Mouse (Mus musculus): Measurements from ENCODE around the gene Gm16181. TPM values are rescaled to one million over a fixed set of nuclear protein-coding genes. Genes with fewer than 3 reads are reported as not detected.
"Not testable (repeated sequence)": the region's sequence is repeated elsewhere in the genome, so short reads cannot be mapped to it uniquely, and the experiment has no call there.

Gm16181 gene
- polyA plus RNA-seq, 1 experiment from 2014 or later = not detected

- WGBS = 76% methylated on average over 7 of the region's 7 CpGs
- Histone ChIP-seq H3K4me3 (peak overlapping the region; percentile 74), H3K4me1 (peaks cover 37% of the 10 kb centered on the region), H3K4me2 (peak overlapping the region; percentile 91), H3K9ac (peak overlapping the region; percentile 94), H3K36me3 (peaks cover 40% of the 10 kb centered on the region), H3K27ac (replicated peaks) (peak overlapping the region; percentile 98)
- H3K9me3 ChIP-seq; ATAC-seq (ENCODE audit: extremely low read depth, insufficient number of reproducible peaks, low FRiP score, low TSS enrichment); H3K27me3 ChIP-seq (replicated peaks): not testable (repeated sequence)
Measured at GRCm38 (mm10) chr17:35234090-35234489, 13.5 kb downstream of the Gm16181 start.

GRCm38 (mm10) chr17:35234903-35235302 lies 14.3 kb downstream of the Gm16181 start:
- peak overlapping the region; percentile 91 for H3K4me2 ChIP-seq
- H3K4me3 ChIP-seq = peak overlapping the region; percentile 74
- H3K27ac ChIP-seq (replicated peaks) = peak overlapping the region; percentile 98
- H3K9me3 ChIP-seq = no peaks in the 10 kb centered on the region
- ATAC-seq (ENCODE audit: extremely low read depth, insufficient number of reproducible peaks, low FRiP score, low TSS enrichment) = no peak
- H3K36me3 ChIP-seq = peaks cover 32% of the 10 kb centered on the region
- H3K9ac ChIP-seq = peak overlapping the region; percentile 94
- 2% methylated on average over 30 of the region's 31 CpGs for WGBS
- H3K4me1 ChIP-seq = peaks cover 40% of the 10 kb centered on the region
- no peaks in the 10 kb centered on the region for H3K27me3 ChIP-seq (replicated peaks)

- H3K27me3 ChIP-seq (replicated peaks) = no peaks in the 10 kb centered on the region
- peak within 1 kb of the TSS; percentile 94 for H3K9ac ChIP-seq
- H3K4me3 ChIP-seq = peak within 1 kb of the TSS; percentile 74
- H3K9me3 ChIP-seq = no peaks in the 10 kb centered on the region
- peaks cover 49% of the 10 kb centered on the region for H3K4me1 ChIP-seq
- under 1% methylated on average over 35 of the region's 35 CpGs for WGBS
- peak within 1 kb of the TSS; percentile 91 for H3K4me2 ChIP-seq
- peak within 1 kb of the TSS; percentile 98 for H3K27ac ChIP-seq (replicated peaks)
- peak; percentile 65 for ATAC-seq (ENCODE audit: extremely low read depth, insufficient number of reproducible peaks, low FRiP score, low TSS enrichment)
- H3K36me3 ChIP-seq = peaks cover 24% of the 10 kb centered on the region
Measured at GRCm38 (mm10) chr17:35235614-35236389, 15.2 kb downstream of the Gm16181 start, which contains the start of gene Nfkbil1. Nfkbil1 (minus strand) TSS chr17:35235792.

- Histone ChIP-seq H3K27me3 (replicated peaks) (no peaks in the 10 kb centered on the region), H3K36me3 (peaks cover 18% of the 10 kb centered on the region), H3K9ac (peak overlapping the region; percentile 94), H3K9me3 (no peaks in the 10 kb centered on the region), H3K4me3 (peak overlapping the region; percentile 74), H3K27ac (replicated peaks) (peak overlapping the region; percentile 98), H3K4me2 (peak overlapping the region; percentile 91), H3K4me1 (peaks cover 51% of the 10 kb centered on the region)
- WGBS = 1% methylated on average over 18 of the region's 18 CpGs
- ATAC-seq (ENCODE audit: extremely low read depth, insufficient number of reproducible peaks, low FRiP score, low TSS enrichment) = peak; percentile 45
Measured at GRCm38 (mm10) chr17:35236390-35236746, 15.7 kb downstream of the Gm16181 start.

- 67% methylated on average over 9 of the region's 9 CpGs for WGBS
- H3K36me3 ChIP-seq = peaks cover 18% of the 10 kb centered on the region
Measured at GRCm38 (mm10) chr17:35236996-35237395, 16.4 kb downstream of the Gm16181 start.

GRCm38 (mm10) chr17:35237504-35237903 lies 16.9 kb downstream of the Gm16181 start:
- H3K9me3 ChIP-seq = no peaks in the 10 kb centered on the region
- H3K27me3 ChIP-seq (replicated peaks) = no peaks in the 10 kb centered on the region
- H3K9ac ChIP-seq = 0 out of 2 replicates have a peak overlapping the region, but pooled peaks have one; percentile 45
- H3K27ac ChIP-seq (replicated peaks) = no peak overlapping the region
- WGBS = 79% methylated on average over 12 of the region's 12 CpGs
- no peak overlapping the region for H3K4me2 ChIP-seq
- peaks cover 42% of the 10 kb centered on the region for H3K4me1 ChIP-seq
- no peak overlapping the region for H3K4me3 ChIP-seq
- no peak for ATAC-seq (ENCODE audit: extremely low read depth, insufficient number of reproducible peaks, low FRiP score, low TSS enrichment)
- H3K36me3 ChIP-seq = peaks cover 14% of the 10 kb centered on the region

More at GRCm38 (mm10) chr17:35236996-35237395, 16.4 kb downstream of the Gm16181 start:
- Histone ChIP-seq H3K27me3 (replicated peaks) (no peaks in the 10 kb centered on the region), H3K9me3 (no peaks in the 10 kb centered on the region), H3K4me2 (no peak overlapping the region), H3K4me3 (no peak overlapping the region), H3K9ac (0 out of 2 replicates have a peak overlapping the region, but pooled peaks have one; percentile 45), H3K27ac (replicated peaks) (no peak overlapping the region), H3K4me1 (peaks cover 47% of the 10 kb centered on the region)
- ATAC-seq (ENCODE audit: extremely low read depth, insufficient number of reproducible peaks, low FRiP score, low TSS enrichment) = no peak

- Histone ChIP-seq H3K4me2 (no peak overlapping the region), H3K27ac (replicated peaks) (no peak overlapping the region), H3K9me3 (no peaks in the 10 kb centered on the region), H3K4me1 (peaks cover 37% of the 10 kb centered on the region), H3K9ac (no peak overlapping the region), H3K36me3 (peaks cover 22% of the 10 kb centered on the region), H3K27me3 (replicated peaks) (no peaks in the 10 kb centered on the region), H3K4me3 (no peak overlapping the region)
- 70% methylated on average over 5 of the region's 5 CpGs for WGBS
- ATAC-seq (ENCODE audit: extremely low read depth, insufficient number of reproducible peaks, low FRiP score, low TSS enrichment) = no peak
Measured at GRCm38 (mm10) chr17:35239700-35240099, 19.1 kb downstream of the Gm16181 start.

- Histone ChIP-seq H3K27me3 (replicated peaks) (no peaks in the 10 kb centered on the region), H3K9ac (peak overlapping the region; percentile 100), H3K4me1 (peaks cover 45% of the 10 kb centered on the region), H3K4me2 (peak overlapping the region; percentile 73), H3K36me3 (peaks cover 31% of the 10 kb centered on the region), H3K9me3 (no peaks in the 10 kb centered on the region), H3K27ac (replicated peaks) (peak overlapping the region; percentile 99), H3K4me3 (peak overlapping the region; percentile 95)
- ATAC-seq (ENCODE audit: extremely low read depth, insufficient number of reproducible peaks, low FRiP score, low TSS enrichment) = no peak
- WGBS = 30% methylated on average over 12 of the region's 12 CpGs
Measured at GRCm38 (mm10) chr17:35240384-35241304, 20.0 kb downstream of the Gm16181 start.

GRCm38 (mm10) chr17:35241305-35242014 lies 20.8 kb downstream of the Gm16181 start, which contains the start of gene Ddx39b:
Ddx39b (plus strand) TSS chr17:35241746.
- Histone ChIP-seq H3K27ac (replicated peaks) (peak within 1 kb of the TSS; percentile 99), H3K9me3 (no peaks in the 10 kb centered on the region), H3K4me1 (peaks cover 52% of the 10 kb centered on the region), H3K9ac (peak within 1 kb of the TSS; percentile 100), H3K4me3 (peak within 1 kb of the TSS; percentile 95), H3K36me3 (peaks cover 40% of the 10 kb centered on the region), H3K27me3 (replicated peaks) (no peaks in the 10 kb centered on the region), H3K4me2 (peak within 1 kb of the TSS; percentile 73)
- ATAC-seq (ENCODE audit: extremely low read depth, insufficient number of reproducible peaks, low FRiP score, low TSS enrichment) = peak; percentile 78
- under 1% methylated on average over 69 of the region's 69 CpGs for WGBS

- Histone ChIP-seq H3K4me3 (peak overlapping the region; percentile 95), H3K9me3 (no peaks in the 10 kb centered on the region), H3K9ac (peak overlapping the region; percentile 100), H3K27me3 (replicated peaks) (no peaks in the 10 kb centered on the region), H3K27ac (replicated peaks) (peak overlapping the region; percentile 99), H3K36me3 (peaks cover 47% of the 10 kb centered on the region), H3K4me1 (peaks cover 57% of the 10 kb centered on the region), H3K4me2 (peak overlapping the region; percentile 73)
- WGBS = under 1% methylated on average over 55 of the region's 55 CpGs
- ATAC-seq (ENCODE audit: extremely low read depth, insufficient number of reproducible peaks, low FRiP score, low TSS enrichment) = peak; percentile 49; the same call in 1 of the 2 replicates
Measured at GRCm38 (mm10) chr17:35242015-35242941, 21.6 kb downstream of the Gm16181 start.

All from heart, embryonic 13.5 days (tissue).